Mouse (Mus musculus) NIH3T3 (cell line): ENCODE data around the gene Zfp651.

Experiments used
- DNase-seq: peaks from one replicate; pipeline ENCODE4 v3.0.0-alpha.2; 2012; ENCODE audit warnings: low read depth

Zfp651 gene

GRCm38 (mm10) chr9:121759091-121760081 lies at the start of gene Zfp651:
Zfp651 (plus strand) TSS chr9:121759330.
- peak; percentile 78 for DNase-seq

- peak; percentile 99 for DNase-seq
Observed at GRCm38 (mm10) chr9:121709898-121710583, 49.1 kb upstream of the Zfp651 start, which contains the start of gene Ss18l2. Ss18l2 (plus strand) TSS chr9:121710329.

- DNase-seq = peak; percentile 37
Observed at GRCm38 (mm10) chr9:121710584-121710975, 48.5 kb upstream of the Zfp651 start.

- DNase-seq = no peak
Observed at GRCm38 (mm10) chr9:121717048-121717447, 42.1 kb upstream of the Zfp651 start.

GRCm38 (mm10) chr9:121718070-121718705 lies 40.9 kb upstream of the Zfp651 start:
- no peak for DNase-seq

- peak; percentile 98 for DNase-seq
Observed at GRCm38 (mm10) chr9:121718792-121719318, 40.3 kb upstream of the Zfp651 start, which contains the start of gene Nktr. Nktr (plus strand) TSS chr9:121719169.

GRCm38 (mm10) chr9:121719347-121720331 lies 39.5 kb upstream of the Zfp651 start:
- DNase-seq = peak; percentile 66

- no peak for DNase-seq
Observed at GRCm38 (mm10) chr9:121740490-121740889, 18.6 kb upstream of the Zfp651 start.

- DNase-seq = no peak
Observed at GRCm38 (mm10) chr9:121741168-121741567, 18.0 kb upstream of the Zfp651 start.

- DNase-seq = no peak
Observed at GRCm38 (mm10) chr9:121744051-121744450, 15.1 kb upstream of the Zfp651 start.

GRCm38 (mm10) chr9:121752774-121753173 lies 6.4 kb upstream of the Zfp651 start:
- no peak for DNase-seq

GRCm38 (mm10) chr9:121754624-121755023 lies 4.5 kb upstream of the Zfp651 start:
- no peak for DNase-seq

GRCm38 (mm10) chr9:121756785-121757184 lies 2.3 kb upstream of the Zfp651 start:
- no peak for DNase-seq

GRCm38 (mm10) chr9:121757432-121757831 lies 1.7 kb upstream of the Zfp651 start:
- DNase-seq = peak; percentile 75

- DNase-seq = peak; percentile 90
Observed at GRCm38 (mm10) chr9:121757835-121758814, 1.0 kb upstream of the Zfp651 start.

- DNase-seq = peak; percentile 92
Observed at GRCm38 (mm10) chr9:121760271-121761090, 1.4 kb downstream of the Zfp651 start.

GRCm38 (mm10) chr9:121761091-121761665 lies 2.0 kb downstream of the Zfp651 start:
- DNase-seq = peak; percentile 86

- DNase-seq = no peak
Observed at GRCm38 (mm10) chr9:121761787-121762186, 2.7 kb downstream of the Zfp651 start.
